Mouse (Mus musculus): Measurements from ENCODE around the gene Nfx1.

DNA sequence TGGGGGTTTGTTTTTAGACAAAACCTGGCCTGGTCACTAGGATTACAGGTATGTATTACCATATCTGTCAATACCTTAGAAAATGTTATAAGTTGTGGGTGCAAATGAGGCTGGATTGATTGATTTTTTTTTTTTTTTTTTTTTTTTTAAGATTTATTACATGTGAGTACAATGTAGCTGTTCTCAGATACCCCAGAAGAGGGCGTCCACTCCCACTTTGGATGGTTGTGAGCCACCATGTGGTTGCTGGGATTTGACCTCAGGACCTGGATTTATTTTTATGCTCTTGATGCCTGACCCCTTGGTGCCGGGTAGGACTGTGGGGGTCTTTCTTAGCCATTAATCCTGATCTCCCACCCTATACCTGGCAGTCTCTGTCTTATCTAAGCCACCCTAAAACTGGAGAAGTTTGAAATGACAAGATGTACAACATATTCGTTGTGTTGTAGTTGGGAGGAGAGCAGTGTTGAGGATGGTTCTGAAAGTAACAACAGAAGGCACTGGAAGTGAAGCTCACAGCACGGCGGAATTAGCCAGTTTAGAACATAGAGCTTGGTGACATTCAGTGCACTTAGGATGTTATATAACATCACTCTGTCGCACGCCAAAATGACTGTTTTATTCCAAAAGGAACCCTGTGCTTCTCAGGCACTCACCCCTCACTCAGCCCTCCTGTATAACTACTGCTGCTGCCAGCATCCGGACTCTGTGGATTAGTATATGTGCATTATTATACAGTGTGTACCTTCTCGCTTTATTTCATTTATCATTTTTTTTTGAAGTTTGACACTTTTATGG lies 30.3 kb downstream of the Nfx1 start:
- TF ChIP-seq CTCF (IDR thresholded peaks at IDR 0.05; ENCODE audit: extremely low read depth, insufficient read depth, insufficient read length, insufficient replicate concordance) (no peak), POLR2A (IDR thresholded peaks at IDR 0.05; ENCODE audit: low read depth, low read length) (no peak)

All from spleen, adult 2 months (tissue).